ENCODE assay signal across 8 mouse cellular contexts in the genomic region with DNA sequence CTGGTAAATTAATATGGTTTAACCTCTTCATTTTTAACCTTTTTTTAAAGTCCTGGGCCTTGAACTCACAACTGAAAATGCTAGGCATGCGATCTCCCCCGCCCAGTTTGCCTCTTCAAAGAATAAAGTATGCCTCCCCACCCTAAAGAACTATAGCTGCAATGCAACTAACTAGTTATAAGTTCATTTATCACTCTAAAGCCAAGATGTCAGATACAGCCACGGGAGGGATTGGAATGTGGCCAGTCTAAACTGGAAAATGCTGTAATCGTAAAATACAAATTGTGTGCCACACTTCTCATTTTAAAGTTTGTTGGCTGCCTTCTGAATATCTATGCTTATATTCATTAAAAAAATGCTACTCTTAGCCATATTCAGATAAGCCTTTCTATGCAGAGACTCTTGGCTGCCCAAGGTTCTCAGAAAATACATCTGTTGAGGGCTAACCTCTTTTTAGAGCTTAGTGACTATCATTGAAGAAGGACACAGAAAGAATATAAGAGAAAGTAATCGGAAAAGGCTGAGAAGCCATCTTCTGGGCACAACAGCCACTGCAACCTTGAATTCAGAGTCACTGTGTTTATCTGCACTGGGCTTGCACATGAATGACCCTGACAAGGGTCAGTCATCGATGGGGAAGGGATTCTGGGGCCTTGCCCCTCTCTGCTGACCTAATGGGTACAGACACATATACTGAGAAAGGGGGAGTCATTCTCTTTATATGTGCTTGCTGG. TPM values are rescaled to one million over a fixed set of nuclear protein-coding genes. Genes with fewer than 3 reads are reported as not detected.
DNase-seq lines count a peak whose midpoint lies in the region; ATAC-seq lines count a peak whose summit lies in the region.

No protein-coding gene starts in this region.

- no peaks in the 10 kb centered on the region for H3K4me1 ChIP-seq in embryonic facial prominence, embryonic 11.5 days (ENCODE audit: control insufficient read depth, insufficient read depth, low read length)
- H3K4me1 ChIP-seq in limb, embryonic 11.5 days (ENCODE audit: control insufficient read depth, insufficient read depth, low read length), result peaks cover 11% of the 10 kb centered on the region
- peaks cover 31% of the 10 kb centered on the region for H3K4me1 ChIP-seq in stomach, embryonic 15.5 days

- peak overlapping the region; percentile 83; the same call in 1 of the 2 replicates for H3K27ac ChIP-seq in embryonic facial prominence, embryonic 11.5 days (replicated peaks; ENCODE audit: low read depth, low read length)
- H3K27ac ChIP-seq in limb, embryonic 11.5 days (replicated peaks; ENCODE audit: low read depth, low read length), result no peak overlapping the region
- H3K27ac ChIP-seq in stomach, embryonic 15.5 days, result peak overlapping the region; percentile 97

- no peak for ATAC-seq in embryonic facial prominence, embryonic 11.5 days (replicated peaks; ENCODE audit: insufficient number of reproducible peaks, low FRiP score, low TSS enrichment, low read depth)
- no peak for ATAC-seq in limb, embryonic 11.5 days (ENCODE audit: insufficient number of reproducible peaks, low FRiP score, low TSS enrichment, low read depth)
- no peak for ATAC-seq in stomach, embryonic 15.5 days (ENCODE audit: insufficient read depth, low FRiP score, low read depth)

- no peaks in the 10 kb centered on the region for H3K27me3 ChIP-seq in embryonic facial prominence, embryonic 11.5 days (ENCODE audit: control insufficient read depth, insufficient read depth, low read length)
- H3K27me3 ChIP-seq in limb, embryonic 11.5 days (ENCODE audit: control insufficient read depth, insufficient read depth, low read length), result no peaks in the 10 kb centered on the region
- no peaks in the 10 kb centered on the region for H3K27me3 ChIP-seq in stomach, embryonic 15.5 days (replicated peaks)

- H3K36me3 ChIP-seq in embryonic facial prominence, embryonic 11.5 days (replicated peaks; ENCODE audit: control insufficient read depth, insufficient read depth, low read depth, low read length), result peaks cover 10% of the 10 kb centered on the region
- peaks cover 22% of the 10 kb centered on the region for H3K36me3 ChIP-seq in limb, embryonic 11.5 days (ENCODE audit: control insufficient read depth, insufficient read depth, low read length)
- peaks cover 21% of the 10 kb centered on the region for H3K36me3 ChIP-seq in stomach, embryonic 15.5 days

- 65% methylated on average over 6 of the region's 6 CpGs for WGBS in embryonic facial prominence, embryonic 11.5 days
- 54% methylated on average over 6 of the region's 6 CpGs for WGBS in limb, embryonic 11.5 days
- 25% methylated on average over 6 of the region's 6 CpGs for WGBS in stomach, embryonic 15.5 days

- H3K9ac ChIP-seq in embryonic facial prominence, embryonic 11.5 days (replicated peaks; ENCODE audit: low read length), result peak overlapping the region; percentile 98
- H3K9ac ChIP-seq in limb, embryonic 11.5 days (ENCODE audit: low read length), result no peak overlapping the region
- peak overlapping the region; percentile 59; the same call in 1 of the 2 replicates for H3K9ac ChIP-seq in stomach, embryonic 15.5 days

- peak; percentile 42 for DNase-seq in cerebellum, adult 9-11 months
- DNase-seq in cerebellum, postnatal 4 days (ENCODE audit: low spot score in 2 of 2), result no peak
- peak; percentile 72 for DNase-seq in 3T3-L1 (ENCODE audit: low read depth, low spot score)
- DNase-seq in embryonic facial prominence, embryonic 11.5 days (ENCODE audit: low spot score), result no peak
- no peak for DNase-seq in limb, embryonic 11.5 days (ENCODE audit: low spot score)
- DNase-seq in natural killer cell, adult 2 months (ENCODE audit: low spot score in 2 of 2), result no peak
- DNase-seq in lung, adult 18-20 months, result no peak

- peak overlapping the region; percentile 94 for H3K4me3 ChIP-seq in embryonic facial prominence, embryonic 11.5 days (ENCODE audit: low read depth, low read length)
- H3K4me3 ChIP-seq in limb, embryonic 11.5 days (ENCODE audit: low read depth, low read length), result no peak overlapping the region
- peak overlapping the region; percentile 78 for H3K4me3 ChIP-seq in stomach, embryonic 15.5 days (replicated peaks)

- H3K4me2 ChIP-seq in embryonic facial prominence, embryonic 11.5 days (ENCODE audit: low read depth, low read length), result peak overlapping the region; percentile 68; the same call in 1 of the 2 replicates
- H3K4me2 ChIP-seq in limb, embryonic 11.5 days (ENCODE audit: low read depth, severe bottlenecking), result peak overlapping the region; percentile 68; the same call in 1 of the 2 replicates
- peak overlapping the region; percentile 74 for H3K4me2 ChIP-seq in stomach, embryonic 15.5 days

- H3K9me3 ChIP-seq in embryonic facial prominence, embryonic 11.5 days (replicated peaks; ENCODE audit: control insufficient read depth, low read length), result no peaks in the 10 kb centered on the region
- no peaks in the 10 kb centered on the region for H3K9me3 ChIP-seq in limb, embryonic 11.5 days (ENCODE audit: control insufficient read depth, low read length)
- no peaks in the 10 kb centered on the region for H3K9me3 ChIP-seq in stomach, embryonic 15.5 days

RNA-seq across cellular contexts. Expression of gene Rabggtb, which starts 0.9 kb away (rescaled TPM):
- polyA plus RNA-seq in embryonic facial prominence, embryonic 11.5 days (2014; fragmentation: Nextera tagmentation; extraction: Ambion mirVana), result 44.3 and 48.9 TPM in 2 replicates
- polyA plus RNA-seq in limb, embryonic 11.5 days (2014; fragmentation: Nextera tagmentation; extraction: Ambion mirVana), result 41.8 and 49.5 TPM in 2 replicates
- 52.5 and 56.2 TPM in 2 replicates for polyA plus RNA-seq in stomach, embryonic 15.5 days (2015; fragmentation: Nextera tagmentation; extraction: Ambion mirVana)

RNA-seq across cellular contexts. Expression of gene Msh4, which starts 7.7 kb away (rescaled TPM):
- 0.06 TPM in 1 of 2 replicates, not detected in the other for polyA plus RNA-seq in embryonic facial prominence, embryonic 11.5 days (2014; fragmentation: Nextera tagmentation; extraction: Ambion mirVana)
- polyA plus RNA-seq in limb, embryonic 11.5 days (2014; fragmentation: Nextera tagmentation; extraction: Ambion mirVana), result 0.11 TPM in 1 of 2 replicates, not detected in the other
- 0.08 and 0.09 TPM in 2 replicates for polyA plus RNA-seq in stomach, embryonic 15.5 days (2015; fragmentation: Nextera tagmentation; extraction: Ambion mirVana)

RNA-seq across cellular contexts. Expression of gene Acadm, which starts 30.8 kb away (rescaled TPM):
- polyA plus RNA-seq in embryonic facial prominence, embryonic 11.5 days (2014; fragmentation: Nextera tagmentation; extraction: Ambion mirVana), result 51.1 and 55.3 TPM in 2 replicates
- polyA plus RNA-seq in limb, embryonic 11.5 days (2014; fragmentation: Nextera tagmentation; extraction: Ambion mirVana), result 42.5 and 43.9 TPM in 2 replicates
- 87.9 and 103 TPM in 2 replicates for polyA plus RNA-seq in stomach, embryonic 15.5 days (2015; fragmentation: Nextera tagmentation; extraction: Ambion mirVana)

RNA-seq across cellular contexts. Expression of gene Slc44a5, which starts 59.6 kb away (rescaled TPM):
- polyA plus RNA-seq in embryonic facial prominence, embryonic 11.5 days (2014; fragmentation: Nextera tagmentation; extraction: Ambion mirVana), result 1.3 and 2.1 TPM in 2 replicates
- 0.24 and 0.39 TPM in 2 replicates for polyA plus RNA-seq in limb, embryonic 11.5 days (2014; fragmentation: Nextera tagmentation; extraction: Ambion mirVana)
- 0.78 and 0.83 TPM in 2 replicates for polyA plus RNA-seq in stomach, embryonic 15.5 days (2015; fragmentation: Nextera tagmentation; extraction: Ambion mirVana)

Comparison
In these comparisons a context has a peak if more than half of its experiments do, and no peak if none do; other contexts are left out.
1. DNase-seq: peak in cerebellum, adult 9-11 months (single experiment) and 3T3-L1 (single experiment); none in cerebellum, postnatal 4 days (0 of 2), embryonic facial prominence, embryonic 11.5 days (single experiment), limb, embryonic 11.5 days (single experiment), natural killer cell, adult 2 months (0 of 2) and lung, adult 18-20 months (0 of 2).
2. Peak in every context shown above with its lines, with median percentiles within 50 percentile points of each other: H3K4me2 ChIP-seq.